ENCODE assay signal across 8 mouse cellular contexts in genomic region chr3:131564430-131565256, GRCm38 (mm10). TPM values are rescaled to one million over a fixed set of nuclear protein-coding genes. Genes with fewer than 3 reads are reported as not detected.
DNase-seq lines count a peak whose midpoint lies in the region; ATAC-seq and TF ChIP-seq lines count a peak whose summit lies in the region.

Gene Papss1, plus strand, starts transcription at chr3:131564768.

- no peaks in the 10 kb centered on the region for H3K36me3 ChIP-seq in CH12.LX (replicated peaks in 1 of 2; ENCODE audit: control insufficient read depth in 1 of 2, insufficient read depth in 1 of 2, low read length in 1 of 2)
- H3K36me3 ChIP-seq in forebrain, embryonic 11.5 days (ENCODE audit: control insufficient read depth, insufficient read depth, low read length), result no peaks in the 10 kb centered on the region
- H3K36me3 ChIP-seq in heart, embryonic 16.5 days (ENCODE audit: control insufficient read depth, insufficient read depth), result no peaks in the 10 kb centered on the region
- H3K36me3 ChIP-seq in liver, embryonic 15.5 days (replicated peaks), result no peaks in the 10 kb centered on the region
- no peaks in the 10 kb centered on the region; the same call in 1 of the 2 replicates for H3K36me3 ChIP-seq in neural tube, embryonic 12.5 days

- peak within 1 kb of the TSS; percentile 66 to 83 (median 77) for H3K4me3 ChIP-seq in CH12.LX (replicated peaks in 1 of 3; ENCODE audit: low read depth in 2 of 3, low read length in 2 of 3, poor library complexity in 1 of 3)
- peak within 1 kb of the TSS; percentile 80 for H3K4me3 ChIP-seq in forebrain, embryonic 11.5 days (ENCODE audit: low read depth, low read length)
- H3K4me3 ChIP-seq in heart, embryonic 16.5 days (ENCODE audit: low read length), result peak within 1 kb of the TSS; percentile 92
- peak within 1 kb of the TSS; percentile 77 for H3K4me3 ChIP-seq in liver, embryonic 15.5 days (replicated peaks)
- H3K4me3 ChIP-seq in neural tube, embryonic 12.5 days, result peak within 1 kb of the TSS; percentile 84

- no peak within 1 kb of the TSS for H3K27ac ChIP-seq in CH12.LX (ENCODE audit: insufficient read depth, low read depth)
- H3K27ac ChIP-seq in forebrain, embryonic 11.5 days (ENCODE audit: low read depth, low read length), result peak within 1 kb of the TSS; percentile 80
- peak within 1 kb of the TSS; percentile 93 for H3K27ac ChIP-seq in heart, embryonic 16.5 days (ENCODE audit: low read length)
- peak within 1 kb of the TSS; percentile 48; the same call in 1 of the 2 replicates for H3K27ac ChIP-seq in liver, embryonic 15.5 days (replicated peaks)
- peak within 1 kb of the TSS; percentile 94 for H3K27ac ChIP-seq in neural tube, embryonic 12.5 days

- no peaks in the 10 kb centered on the region for H3K79me2 ChIP-seq in CH12.LX (replicated peaks; ENCODE audit: control insufficient read depth, extremely low read depth, insufficient read depth, poor library complexity, severe bottlenecking)

- no peaks in the 10 kb centered on the region for H3K27me3 ChIP-seq in CH12.LX (replicated peaks)
- no peaks in the 10 kb centered on the region for H3K27me3 ChIP-seq in forebrain, embryonic 11.5 days (ENCODE audit: control insufficient read depth, insufficient read depth, low read length)
- H3K27me3 ChIP-seq in heart, embryonic 16.5 days (ENCODE audit: control insufficient read depth, insufficient read depth, low read length), result no peaks in the 10 kb centered on the region
- H3K27me3 ChIP-seq in liver, embryonic 15.5 days, result no peaks in the 10 kb centered on the region
- H3K27me3 ChIP-seq in neural tube, embryonic 12.5 days (replicated peaks), result no peaks in the 10 kb centered on the region

- peak; percentile 99 for ATAC-seq in forebrain, embryonic 11.5 days (replicated peaks; ENCODE audit: low FRiP score)
- ATAC-seq in heart, embryonic 16.5 days (replicated peaks; ENCODE audit: extremely low read depth, insufficient read depth, low FRiP score), result peak; percentile 98
- peak; percentile 98 for ATAC-seq in liver, embryonic 15.5 days (ENCODE audit: insufficient read depth)
- ATAC-seq in neural tube, embryonic 12.5 days (ENCODE audit: low FRiP score, low read depth), result peak; percentile 99

- peak within 1 kb of the TSS; percentile 72 for H3K4me2 ChIP-seq in CH12.LX (ENCODE audit: insufficient read depth, low read depth, poor library complexity, severe bottlenecking)
- H3K4me2 ChIP-seq in forebrain, embryonic 11.5 days (ENCODE audit: low read depth, low read length, severe bottlenecking), result peak within 1 kb of the TSS; percentile 71
- peak within 1 kb of the TSS; percentile 78 for H3K4me2 ChIP-seq in heart, embryonic 16.5 days (ENCODE audit: low read depth, low read length)
- peak within 1 kb of the TSS; percentile 92 for H3K4me2 ChIP-seq in liver, embryonic 15.5 days
- H3K4me2 ChIP-seq in neural tube, embryonic 12.5 days (replicated peaks), result peak within 1 kb of the TSS; percentile 67

- peaks cover 7 to 36% of the 10 kb centered on the region in 2 experiments for H3K4me1 ChIP-seq in CH12.LX (ENCODE audit: control insufficient read depth in 1 of 2, insufficient read depth in 2 of 2)
- peaks cover 3% of the 10 kb centered on the region; the same call in 1 of the 2 replicates for H3K4me1 ChIP-seq in forebrain, embryonic 11.5 days (replicated peaks; ENCODE audit: control insufficient read depth, insufficient read depth, low read length)
- H3K4me1 ChIP-seq in heart, embryonic 16.5 days (ENCODE audit: control insufficient read depth, insufficient read depth, low read length), result peaks cover 7% of the 10 kb centered on the region
- H3K4me1 ChIP-seq in liver, embryonic 15.5 days (replicated peaks), result peaks cover 25% of the 10 kb centered on the region
- peaks cover 16% of the 10 kb centered on the region for H3K4me1 ChIP-seq in neural tube, embryonic 12.5 days

- TF ChIP-seq RAD21 in CH12.LX (IDR thresholded peaks at IDR 0.05; ENCODE audit: low read depth, low read length), result no peak; the same call in 1 of the 2 replicates

- peak; percentile 88 for TF ChIP-seq POLR2A in CH12.LX (IDR thresholded peaks at IDR 0.05; ENCODE audit: low read depth, low read length)

- no peaks in the 10 kb centered on the region for H3K9me3 ChIP-seq in CH12.LX (replicated peaks; ENCODE audit: low read length)
- no peaks in the 10 kb centered on the region for H3K9me3 ChIP-seq in forebrain, embryonic 11.5 days (ENCODE audit: control insufficient read depth, low read length)
- H3K9me3 ChIP-seq in heart, embryonic 16.5 days (replicated peaks; ENCODE audit: control insufficient read depth, low read length), result no peaks in the 10 kb centered on the region
- no peaks in the 10 kb centered on the region for H3K9me3 ChIP-seq in liver, embryonic 15.5 days (replicated peaks)
- H3K9me3 ChIP-seq in neural tube, embryonic 12.5 days, result no peaks in the 10 kb centered on the region

- peak; percentile 100 for DNase-seq in CH12.LX (ENCODE audit: extremely low read depth)
- peak; percentile 100 for DNase-seq in c-Kit-positive CD71-positive TER-119-negative erythroid progenitor cells, embryonic 14.5 days (ENCODE audit: low read depth)
- peak; percentile 100 for DNase-seq in forebrain, embryonic 11.5 days (ENCODE audit: low spot score)
- DNase-seq in kidney, postnatal 36 days, result peak; percentile 100
- peak; percentile 100 for DNase-seq in telencephalon, adult 2 months (ENCODE audit: low read depth, low spot score)

- in situ Hi-C loops in CH12.LX (cut with MboI; ENCODE audit: low pct_ligation_motif_present, low pct_unique_long_range_greater_than_20kb, low sequenced_read_pairs), result no loop called here

- no peak for TF ChIP-seq EP300 in CH12.LX (IDR thresholded peaks at IDR 0.05; ENCODE audit: low read length)

- peak within 1 kb of the TSS; percentile 53 for H3K9ac ChIP-seq in CH12.LX (ENCODE audit: insufficient read depth, low read depth)
- H3K9ac ChIP-seq in forebrain, embryonic 11.5 days (ENCODE audit: low read length), result peak within 1 kb of the TSS; percentile 81
- peak within 1 kb of the TSS; percentile 93 for H3K9ac ChIP-seq in heart, embryonic 16.5 days (ENCODE audit: low read length)
- H3K9ac ChIP-seq in liver, embryonic 15.5 days, result peak within 1 kb of the TSS; percentile 66
- peak within 1 kb of the TSS; percentile 88 for H3K9ac ChIP-seq in neural tube, embryonic 12.5 days

- WGBS in forebrain, embryonic 11.5 days, result under 1% methylated on average over 73 of the region's 73 CpGs
- WGBS in heart, embryonic 16.5 days, result under 1% methylated on average over 73 of the region's 73 CpGs
- WGBS in liver, embryonic 15.5 days (ENCODE audit: insufficient replicate concordance), result under 1% methylated on average over 73 of the region's 73 CpGs
- under 1% methylated on average over 73 of the region's 73 CpGs for WGBS in neural tube, embryonic 12.5 days

- TF ChIP-seq CTCF in CH12.LX (conservative IDR thresholded peaks at IDR 0.05 in 1 of 2, IDR thresholded peaks at IDR 0.05 in 1 of 2; ENCODE audit: low read depth in 2 of 2, low read length in 2 of 2), result no peak

- dilution Hi-C loops in CH12.LX (cut with MboI; ENCODE audit: extremely low pct_ligation_motif_present, extremely low pct_unique_long_range_greater_than_20kb, low sequenced_read_pairs), result no loop called here

TF ChIP-seq in CH12.LX, 34 proteins besides CTCF, POLR2A, EP300 and RAD21 (continues in another document):
- peak; percentile 81 for TF ChIP-seq TBP (conservative IDR thresholded peaks at IDR 0.05; ENCODE audit: low read depth, low read length)
- no peak for TF ChIP-seq SMC3 (IDR thresholded peaks at IDR 0.05; ENCODE audit: low read depth, low read length)
- 0 out of 2 replicates have a peak, but pooled peaks have one; percentile 12 for TF ChIP-seq ETS1 (conservative IDR thresholded peaks at IDR 0.05; ENCODE audit: low read depth, low read length)
- no peak for TF ChIP-seq GABPA (IDR thresholded peaks at IDR 0.05; ENCODE audit: insufficient replicate concordance, low read depth, low read length)
- no peak for TF ChIP-seq IRF4 (IDR thresholded peaks at IDR 0.05; ENCODE audit: low read depth, low read length)
- TF ChIP-seq ELF1 (IDR thresholded peaks at IDR 0.05; ENCODE audit: low read depth, low read length), result peak; percentile 87
- 0 out of 2 replicates have a peak, but pooled peaks have one; percentile 19 for TF ChIP-seq KAT2A (IDR thresholded peaks at IDR 0.05; ENCODE audit: insufficient replicate concordance, low read length)
- no peak for TF ChIP-seq JUN (IDR thresholded peaks at IDR 0.05; ENCODE audit: insufficient read depth, low read depth, low read length)
- peak; percentile 79 for TF ChIP-seq NELFE (IDR thresholded peaks at IDR 0.05; ENCODE audit: low read depth, low read length)
- no peak for TF ChIP-seq ZC3H11A (IDR thresholded peaks at IDR 0.05; ENCODE audit: low read depth, low read length)
- no peak for TF ChIP-seq RCOR1 (conservative IDR thresholded peaks at IDR 0.05; ENCODE audit: low read depth, low read length)
- TF ChIP-seq E2F4 (IDR thresholded peaks at IDR 0.05; ENCODE audit: insufficient replicate concordance, low read depth, low read length), result no peak
- no peak for TF ChIP-seq USF2 (conservative IDR thresholded peaks at IDR 0.05; ENCODE audit: low read depth, low read length)
- TF ChIP-seq NRF1 (IDR thresholded peaks at IDR 0.05; ENCODE audit: low read depth, low read length), result peak; percentile 100
- 0 out of 2 replicates have a peak, but pooled peaks have one; percentile 47 for TF ChIP-seq MYC (IDR thresholded peaks at IDR 0.05; ENCODE audit: low read depth, low read length)
- no peak for TF ChIP-seq JUND (conservative IDR thresholded peaks at IDR 0.05; ENCODE audit: low read depth, low read length)
- peak; percentile 57; the same call in 1 of the 2 replicates for TF ChIP-seq MAZ (IDR thresholded peaks at IDR 0.05; ENCODE audit: low read depth, low read length)
- TF ChIP-seq ZKSCAN1 (IDR thresholded peaks at IDR 0.05; ENCODE audit: borderline replicate concordance, low read depth, low read length), result no peak
- TF ChIP-seq POLR2AphosphoS2 (IDR thresholded peaks at IDR 0.05; ENCODE audit: low read depth, low read length), result peak; percentile 43; the same call in 1 of the 2 replicates
- no peak for TF ChIP-seq BHLHE40 (IDR thresholded peaks at IDR 0.05; ENCODE audit: low read depth, low read length)
- TF ChIP-seq UBTF (IDR thresholded peaks at IDR 0.05; ENCODE audit: low read depth, low read length), result peak; percentile 35; the same call in 1 of the 2 replicates
- TF ChIP-seq PAX5 (IDR thresholded peaks at IDR 0.05; ENCODE audit: low read length), result no peak

RNA-seq across cellular contexts. Expression of gene Papss1, which starts in this region (rescaled TPM):
- 15.0 and 19.3 TPM in 2 replicates for total RNA-seq in CH12.LX (2012; rRNA removed)
- total RNA-seq in CH12.LX (2014; rRNA removed), result 25.5 and 27.1 TPM in 2 replicates
- 13.0 and 13.1 TPM in 2 replicates for polyA plus RNA-seq in CH12.LX (2012; ENCODE audit: insufficient read length, low read depth)
- 76.2 and 87.0 TPM in 2 replicates for polyA plus RNA-seq in forebrain, embryonic 11.5 days (2014; fragmentation: Nextera tagmentation; extraction: Ambion mirVana)
- 40.4 and 41.5 TPM in 2 replicates for polyA plus RNA-seq in heart, embryonic 16.5 days (2015; fragmentation: Nextera tagmentation; extraction: Ambion mirVana)
- polyA plus RNA-seq in liver, embryonic 15.5 days (2015; fragmentation: Nextera tagmentation; extraction: Ambion mirVana), result 7.9 and 8.5 TPM in 2 replicates
- 89.7 and 97.0 TPM in 2 replicates for polyA plus RNA-seq in neural tube, embryonic 12.5 days (2016; fragmentation: Nextera tagmentation; extraction: Ambion mirVana)
